Mouse (Mus musculus): ENCODE measurements around the gene Klhl11. TPM values are rescaled to one million over a fixed set of nuclear protein-coding genes. Genes with fewer than 3 reads are reported as not detected.

The Klhl11 gene
- total RNA-seq, 2 experiments from 2014 or later, result 71.8 to 72.9 TPM

- peak; percentile 78 to 83 for DNase-seq (ENCODE audit: low spot score in 2 of 2)
Observed at GRCm38 (mm10) chr11:100414021-100414913, 58.3 kb downstream of the Klhl11 start, which contains the start of gene P3h4. P3h4 (minus strand) TSS chr11:100414836.

- DNase-seq (ENCODE audit: low spot score in 2 of 2), result no peak
Observed at GRCm38 (mm10) chr11:100413541-100413940, 59.0 kb downstream of the Klhl11 start.

Small RNAs within 50 kb of the gene (microRNA-seq; reads per million reads assigned to microRNA genes)
- gene Gm27374 (0 reads per million in 2 experiments), gene Mir7116 (0 reads per million in 2 experiments)

Other genes with a start within 250 kb of the Klhl11 start
- not detected for gene Krt16, start 223.8 kb downstream of the Klhl11 start, total RNA-seq (2021)
- gene Krt17, start 211.7 kb downstream of the Klhl11 start, total RNA-seq (2021), result not detected
- gene Krt42, start 202.9 kb downstream of the Klhl11 start, total RNA-seq (2021), result not detected
- 100 to 1,000 TPM; 648 to 674 TPM for gene Eif1, start 152.9 kb downstream of the Klhl11 start, total RNA-seq (2021)
- gene Gast, start 138.3 kb downstream of the Klhl11 start, total RNA-seq (2021), result not detected
- 100 to 1,000 TPM; 124 to 125 TPM for gene Hap1, start 116.6 kb downstream of the Klhl11 start, total RNA-seq (2021)
- gene Jup, start 75.0 kb downstream of the Klhl11 start, total RNA-seq (2021), result 10 to 100 TPM; 46.2 to 51.1 TPM
- gene P3h4, start 57.9 kb downstream of the Klhl11 start, total RNA-seq (2021), result 1 to 10 TPM; 8.9 TPM
- gene Fkbp10, start 57.0 kb downstream of the Klhl11 start, total RNA-seq (2021), result 10 to 100 TPM; 15.1 to 15.2 TPM
- gene Nt5c3b, start 30.9 kb downstream of the Klhl11 start, total RNA-seq (2021), result 10 to 100 TPM; 60.5 to 66.4 TPM
- 1 to 10 TPM in 1 of 2 experiments, under 1 TPM in 1; 0.98 to 1.1 TPM for gene Klhl10, start 30.8 kb downstream of the Klhl11 start, total RNA-seq (2021)
- gene Acly, start 55.3 kb upstream of the Klhl11 start, total RNA-seq (2021), result 100 to 1,000 TPM; 127 to 134 TPM
- 1 to 10 TPM; 1.0 to 1.6 TPM for gene Ttc25, start 72.9 kb upstream of the Klhl11 start, total RNA-seq (2021)
- 10 to 100 TPM; 88.0 to 92.7 TPM for gene Cnp, start 102.2 kb upstream of the Klhl11 start, total RNA-seq (2021)
- 10 to 100 TPM; 25.6 to 27.9 TPM for gene Nkiras2, start 146.5 kb upstream of the Klhl11 start, total RNA-seq (2021)
- 100 to 1,000 TPM; 250 to 255 TPM for gene Dnajc7, start 147.4 kb upstream of the Klhl11 start, total RNA-seq (2021)
- under 1 TPM; 0.54 to 0.57 TPM for gene Zfp385c, start 219.7 kb upstream of the Klhl11 start, total RNA-seq (2021)
- gene Dhx58, start 231.5 kb upstream of the Klhl11 start, total RNA-seq (2021), result 1 to 10 TPM; 1.2 to 1.9 TPM
- gene Kat2a, start 239.7 kb upstream of the Klhl11 start, total RNA-seq (2021), result 10 to 100 TPM; 61.6 to 66.2 TPM
- gene Hspb9, start 241.1 kb upstream of the Klhl11 start, total RNA-seq (2021), result not detected